Mouse (Mus musculus): ENCODE measurements around the gene Corin. TPM values are rescaled to one million over a fixed set of nuclear protein-coding genes. Genes with fewer than 3 reads are reported as not detected.

Corin gene
- total RNA-seq, 2 experiments from 2014 or later, result not detected

- ATAC-seq (replicated peaks; ENCODE audit: low FRiP score, low TSS enrichment, poor library complexity, severe bottlenecking), result no peak
Measured at GRCm38 (mm10) chr5:72348591-72348990, 155.7 kb downstream of the Corin start.

GRCm38 (mm10) chr5:72335873-72336272 is 168.4 kb downstream of the Corin start:
- no peak for ATAC-seq (replicated peaks; ENCODE audit: low FRiP score, low TSS enrichment, poor library complexity, severe bottlenecking)

DNA sequence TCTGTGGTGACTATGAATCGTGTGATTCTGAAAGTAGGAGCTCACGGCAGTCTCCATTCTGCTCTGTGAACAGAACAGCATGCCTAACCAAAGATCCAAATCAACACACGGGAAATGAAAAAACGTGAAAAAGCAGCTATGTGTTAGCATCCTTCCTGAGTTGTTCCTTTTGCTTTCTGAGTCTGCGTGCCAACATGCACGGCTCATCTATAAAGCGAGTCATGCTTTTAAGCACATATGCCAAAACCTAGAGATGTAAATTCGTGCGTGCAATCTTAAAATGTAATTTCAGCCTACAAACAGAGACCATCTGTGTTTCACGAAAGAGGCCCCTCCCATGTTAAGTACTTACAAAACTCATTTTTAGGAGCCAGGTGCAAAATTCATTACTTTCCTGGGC is 171.4 kb downstream of the Corin start:
- ATAC-seq (replicated peaks; ENCODE audit: low FRiP score, low TSS enrichment, poor library complexity, severe bottlenecking), result no peak

- no peak for ATAC-seq (replicated peaks; ENCODE audit: low FRiP score, low TSS enrichment, poor library complexity, severe bottlenecking)
Measured at GRCm38 (mm10) chr5:72331217-72331616, 173.1 kb downstream of the Corin start.

GRCm38 (mm10) chr5:72330648-72331047 is 173.6 kb downstream of the Corin start:
- ATAC-seq (replicated peaks; ENCODE audit: low FRiP score, low TSS enrichment, poor library complexity, severe bottlenecking), result no peak

DNA sequence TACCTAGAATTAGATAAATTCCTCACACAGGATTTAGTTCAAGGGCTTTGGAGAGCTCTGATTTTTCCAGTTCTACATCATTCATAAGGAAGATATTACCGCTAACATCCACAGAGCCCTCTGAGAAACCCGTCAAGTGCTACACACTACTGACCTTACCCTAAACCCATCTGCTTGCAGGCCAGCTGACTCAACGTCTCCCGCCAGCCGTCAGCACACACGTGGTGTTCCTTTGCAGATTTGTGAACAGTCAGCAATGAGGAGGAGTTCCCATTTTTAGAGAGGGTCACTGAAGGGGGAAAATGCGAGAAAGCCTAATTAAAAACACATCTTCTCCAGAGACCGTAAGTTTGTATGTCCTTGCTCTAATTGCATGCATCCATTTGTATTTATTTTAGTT is 174.8 kb downstream of the Corin start:
- no peak for ATAC-seq (replicated peaks; ENCODE audit: low FRiP score, low TSS enrichment, poor library complexity, severe bottlenecking)

DNA sequence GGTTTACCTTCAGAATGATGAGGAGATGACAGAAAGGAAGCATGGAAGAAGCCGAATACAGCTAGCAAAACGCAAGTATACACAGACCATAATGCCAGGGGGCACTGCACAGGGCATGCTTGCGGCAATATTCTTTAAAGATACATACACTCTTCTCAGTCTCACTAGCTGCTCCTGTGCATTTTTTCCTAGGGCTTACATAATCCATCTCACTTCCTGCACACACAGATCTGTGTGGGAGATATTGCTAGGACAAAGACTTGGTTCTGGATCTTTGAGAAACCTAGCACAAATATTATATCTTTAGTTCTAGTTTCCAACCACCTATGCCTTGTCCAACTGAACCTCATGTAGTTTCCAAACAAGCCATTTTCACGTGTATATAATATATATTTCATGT is 189.0 kb downstream of the Corin start:
- no peak for ATAC-seq (replicated peaks; ENCODE audit: low FRiP score, low TSS enrichment, poor library complexity, severe bottlenecking)

DNA sequence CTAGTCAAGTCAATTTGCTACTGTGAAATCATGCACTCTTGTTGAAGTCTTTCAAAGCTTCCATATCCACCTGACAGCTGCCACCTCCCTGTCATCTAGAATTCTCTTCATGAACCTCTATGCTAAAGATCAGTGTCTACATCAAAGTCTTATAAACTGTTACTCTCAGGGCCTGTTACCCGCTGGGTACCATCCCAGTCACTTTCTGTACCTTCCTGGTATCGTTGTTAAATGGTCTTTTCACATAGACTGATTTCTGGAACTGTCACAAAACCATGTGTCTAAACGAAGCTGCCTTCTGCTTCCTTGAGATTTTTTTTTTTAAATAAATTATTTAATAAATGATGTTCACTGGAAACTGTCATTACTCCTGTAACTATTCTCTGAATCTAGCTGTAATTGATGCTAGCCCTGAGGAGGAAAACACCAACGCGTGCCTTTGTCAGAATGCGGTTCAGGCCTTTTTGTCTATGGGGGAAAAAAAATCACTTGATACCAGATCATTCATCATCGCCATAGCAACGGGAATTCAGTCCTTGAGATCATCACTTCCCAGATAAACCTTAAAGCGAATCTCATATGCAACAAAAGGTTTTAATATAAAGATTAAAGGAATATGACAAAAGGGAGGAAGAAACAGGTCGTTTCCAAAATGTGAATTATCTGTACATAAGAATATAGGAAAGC is 205.7 kb downstream of the Corin start:
- no peak for ATAC-seq (replicated peaks; ENCODE audit: low FRiP score, low TSS enrichment, poor library complexity, severe bottlenecking)

DNA sequence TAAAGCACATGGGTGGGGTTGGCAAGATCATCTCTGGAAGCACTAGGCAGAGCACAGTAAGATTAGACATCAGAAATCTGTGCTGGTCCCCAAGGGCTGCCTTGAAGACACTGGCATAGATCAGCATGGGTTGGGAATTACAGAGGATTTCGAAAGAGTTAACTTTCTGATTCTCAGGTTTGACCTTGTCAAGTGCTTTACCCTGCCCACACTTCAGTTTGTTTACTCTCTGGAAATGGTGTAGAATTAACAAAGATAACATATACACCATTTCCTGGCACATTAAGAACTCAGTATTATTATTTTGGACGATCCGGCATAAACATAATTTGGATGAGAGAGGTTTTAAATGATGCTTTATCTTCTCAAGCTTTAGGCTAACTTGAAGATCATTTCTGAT is 219.2 kb downstream of the Corin start:
- no peak for ATAC-seq (replicated peaks; ENCODE audit: low FRiP score, low TSS enrichment, poor library complexity, severe bottlenecking)

DNA sequence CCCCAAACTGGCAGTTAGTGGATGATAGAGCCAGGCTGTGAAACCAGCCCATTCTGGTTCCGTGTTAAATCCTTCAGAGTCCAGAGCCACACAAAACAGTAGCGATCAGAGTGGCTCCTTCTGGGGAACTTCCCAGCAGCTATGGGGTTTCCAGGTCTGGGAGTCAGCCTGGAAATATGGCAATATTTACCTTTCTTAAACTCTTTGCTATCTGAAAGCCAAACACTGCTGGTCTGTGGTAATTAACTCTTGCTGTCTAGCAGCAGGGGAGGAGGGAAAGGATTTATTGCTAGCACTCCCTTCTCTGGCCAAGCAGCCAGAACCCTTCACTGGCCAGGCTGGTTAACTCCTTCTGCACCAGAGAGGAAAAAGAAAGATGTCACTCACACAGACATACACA is 221.4 kb downstream of the Corin start:
- ATAC-seq (replicated peaks; ENCODE audit: low FRiP score, low TSS enrichment, poor library complexity, severe bottlenecking), result no peak

DNA sequence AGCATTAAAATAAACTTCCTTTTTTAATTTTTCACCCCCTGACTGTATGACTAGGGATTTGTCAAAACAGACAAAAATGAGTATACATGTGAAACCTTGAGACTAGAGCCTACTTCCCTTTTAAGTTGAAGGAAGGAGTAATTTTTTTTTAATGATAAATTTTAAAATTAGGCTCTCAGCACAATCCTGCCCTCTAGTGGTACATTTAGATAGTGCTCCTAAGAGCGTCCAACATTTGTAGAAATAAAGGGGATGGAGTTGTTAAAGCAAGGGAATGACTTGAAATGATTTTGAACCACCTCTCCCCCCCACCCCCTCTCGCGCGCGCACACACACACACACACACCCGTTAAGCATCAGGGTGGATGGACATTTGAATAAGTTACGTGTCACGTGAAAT is 234.6 kb downstream of the Corin start:
- peak; percentile 67 for ATAC-seq (replicated peaks; ENCODE audit: low FRiP score, low TSS enrichment, poor library complexity, severe bottlenecking)

- no peak for ATAC-seq (replicated peaks; ENCODE audit: low FRiP score, low TSS enrichment, poor library complexity, severe bottlenecking)
Measured at GRCm38 (mm10) chr5:72269204-72269603, 235.1 kb downstream of the Corin start.

- peak; percentile 59; the same call in 1 of the 2 replicates for ATAC-seq (replicated peaks; ENCODE audit: low FRiP score, low TSS enrichment, poor library complexity, severe bottlenecking)
Measured at GRCm38 (mm10) chr5:72266955-72267535, 237.2 kb downstream of the Corin start.

DNA sequence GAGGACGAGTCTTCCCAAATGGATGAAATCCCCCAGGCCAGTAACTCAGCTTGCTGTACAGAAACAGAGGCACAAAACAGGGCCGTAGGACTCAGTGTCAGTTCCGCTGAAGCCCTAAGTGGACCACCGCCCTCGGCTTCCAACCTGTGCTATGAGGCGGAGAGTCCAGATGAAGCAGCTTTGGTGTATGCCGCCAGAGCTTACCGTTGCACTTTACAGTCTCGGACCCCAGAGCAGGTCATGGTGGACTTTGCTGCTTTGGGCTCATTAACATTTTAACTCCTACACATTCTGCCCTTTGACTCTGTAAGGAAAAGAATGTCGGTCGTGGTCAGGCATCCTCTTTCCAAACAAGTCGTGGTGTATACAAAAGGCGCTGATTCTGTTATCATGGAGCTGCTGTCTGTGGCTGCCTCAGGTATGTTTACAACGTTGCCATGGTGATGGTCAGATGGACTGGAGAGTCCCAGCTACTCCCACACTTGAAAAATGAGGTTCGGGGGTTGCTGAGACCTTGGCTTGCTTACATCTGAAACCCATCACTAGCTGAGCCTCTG is 240.0 kb downstream of the Corin start:
- no peak for ATAC-seq (replicated peaks; ENCODE audit: low FRiP score, low TSS enrichment, poor library complexity, severe bottlenecking)

DNA sequence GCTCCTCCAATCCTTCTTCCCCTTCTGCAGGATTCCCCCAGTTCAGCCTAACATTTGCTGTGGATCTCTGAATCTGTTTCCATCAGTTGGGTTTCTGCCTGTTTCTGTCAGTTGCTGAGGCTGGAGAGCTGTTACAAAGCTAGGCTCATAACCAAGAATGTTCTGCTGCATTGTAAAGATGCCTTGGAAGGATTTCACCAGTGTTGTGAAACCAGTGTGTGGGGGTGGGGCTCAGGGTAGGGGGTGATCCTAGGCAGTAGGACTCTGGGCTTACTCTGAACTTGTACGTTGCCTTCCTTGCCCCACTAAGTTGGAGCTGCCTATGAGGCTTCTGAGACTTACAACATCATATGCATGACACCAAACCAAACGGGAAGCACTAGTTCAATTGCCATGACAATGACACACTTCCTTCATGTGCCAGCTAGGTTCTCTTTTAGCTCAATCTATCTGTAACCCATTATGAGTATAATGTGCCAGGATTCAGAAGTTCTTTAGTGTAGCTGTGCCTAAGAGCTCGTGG is 242.4 kb downstream of the Corin start:
- ATAC-seq (replicated peaks; ENCODE audit: low FRiP score, low TSS enrichment, poor library complexity, severe bottlenecking), result no peak

- ATAC-seq (replicated peaks; ENCODE audit: low FRiP score, low TSS enrichment, poor library complexity, severe bottlenecking), result peak; percentile 16; the same call in 1 of the 2 replicates
Measured at GRCm38 (mm10) chr5:72259298-72259621, 245.0 kb downstream of the Corin start.

DNA sequence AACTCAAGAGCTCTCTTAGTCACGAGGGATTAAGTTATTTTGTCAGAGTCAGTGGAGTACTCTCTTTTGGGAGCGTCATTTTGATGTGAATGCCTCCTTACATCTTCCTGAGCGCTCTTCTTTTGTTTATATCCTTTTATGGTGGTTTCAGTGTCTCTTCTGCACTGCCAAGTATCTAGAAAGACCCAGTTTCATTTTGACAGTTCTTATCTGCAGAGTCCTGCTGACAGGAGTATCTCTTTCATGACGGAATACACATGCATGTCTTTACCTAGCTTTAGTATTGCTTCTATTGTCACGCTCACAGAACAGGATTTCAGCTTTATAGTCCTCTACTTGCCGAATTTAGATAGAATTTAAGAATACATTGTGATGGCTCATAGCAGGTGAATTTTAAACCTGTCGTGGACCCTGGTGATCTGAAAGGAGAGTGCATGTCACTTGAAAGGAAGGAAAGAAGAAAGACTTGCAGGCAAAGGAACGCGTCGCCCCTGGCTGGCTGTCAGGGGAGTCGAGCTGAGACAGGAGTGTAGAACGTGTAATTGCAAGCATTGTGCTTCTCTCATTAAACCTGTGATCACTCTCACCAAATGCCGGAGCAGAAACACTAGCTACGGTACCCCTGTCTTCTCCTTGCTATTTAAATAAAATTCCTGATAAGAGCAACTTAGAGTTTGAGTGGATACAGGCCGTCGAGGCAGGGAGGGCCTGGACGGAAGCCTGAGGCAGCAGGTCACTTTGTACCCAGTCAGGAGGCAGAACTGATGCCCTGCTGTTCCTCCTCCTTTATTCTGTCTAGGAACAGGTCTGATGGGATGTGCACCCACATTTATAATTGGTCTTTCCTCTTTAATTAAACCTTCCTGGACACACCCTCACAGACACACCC is 245.6 kb downstream of the Corin start:
- ATAC-seq (replicated peaks; ENCODE audit: low FRiP score, low TSS enrichment, poor library complexity, severe bottlenecking), result peak; percentile 58

- no peak for ATAC-seq (replicated peaks; ENCODE audit: low FRiP score, low TSS enrichment, poor library complexity, severe bottlenecking)
Measured at GRCm38 (mm10) chr5:72257084-72257483, 247.2 kb downstream of the Corin start.

DNA sequence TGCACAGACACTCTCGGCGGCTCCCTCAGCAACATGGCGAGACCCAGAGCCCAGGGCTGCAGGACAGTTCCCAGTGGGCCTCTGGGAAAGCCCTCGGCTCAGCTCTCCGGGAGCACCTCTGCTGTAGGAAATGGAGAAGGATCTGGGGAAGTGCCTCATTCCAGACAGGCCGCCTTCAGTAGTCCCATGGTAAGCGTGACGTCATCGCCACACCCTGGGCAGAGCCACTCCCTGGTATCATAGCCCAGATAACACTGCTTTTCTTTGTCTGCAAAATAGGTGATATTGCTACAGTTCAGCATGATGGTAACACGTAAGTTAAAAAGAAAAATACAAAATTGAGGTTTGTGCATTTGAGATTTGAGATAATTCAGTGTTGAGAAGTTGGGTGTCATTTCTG is 249.3 kb downstream of the Corin start:
- peak; percentile 72 for ATAC-seq (replicated peaks; ENCODE audit: low FRiP score, low TSS enrichment, poor library complexity, severe bottlenecking)

- no peak for ATAC-seq (replicated peaks; ENCODE audit: low FRiP score, low TSS enrichment, poor library complexity, severe bottlenecking)
Measured at GRCm38 (mm10) chr5:72250180-72250579, 254.1 kb downstream of the Corin start.
